Mouse (Mus musculus) gastrocnemius, postnatal 25 days (tissue): ENCODE results near the gene Tfb1m. TPM values are rescaled to one million over a fixed set of nuclear protein-coding genes. Genes with fewer than 3 reads are reported as not detected.

Experiments
- total RNA-seq, 2 experiments: library from RNA; stranded (reverse); gene quantifications; 1 replicate in 1 of 2; 2 replicates in 1 of 2; pipeline ENCODE4 v1.2.3; 2021

The Tfb1m gene
- total RNA-seq, 2 experiments from 2014 or later, result 6.3 to 7.6 TPM

Other genes starting within 250 kb of the Tfb1m start
- gene Tiam2, start 231.2 kb downstream of the Tfb1m start, total RNA-seq, result 1 to 10 TPM; 2.7 to 3.8 TPM
- gene Cldn20, start 25.2 kb downstream of the Tfb1m start, total RNA-seq, result not detected
- gene Nox3, start 138.5 kb upstream of the Tfb1m start, total RNA-seq, result not detected